Comparison of ENCODE assay signal across 24 mouse cellular contexts in genomic region chr2:10672196-10672595, GRCm38 (mm10).
A peak's percentile ranks its signal among the peaks of the same experiment; 100 is the strongest.
DNase-seq lines count a peak whose midpoint lies in the region; ATAC-seq and TF ChIP-seq lines count a peak whose summit lies in the region.
"Had no signal": no experiment of that assay in that cellular context is flagged by ENCODE, and none has a peak within 500 bp of the region (broad histone marks: within the 10 kb centered on the region; RNA-seq: fewer than 3 reads in every experiment).

No protein-coding gene starts in this region.

- no peak for TF ChIP-seq CTCF in kidney, postnatal 0 days (IDR thresholded peaks at IDR 0.05; ENCODE audit: low read depth)
- no peak for TF ChIP-seq CTCF in lung, postnatal 0 days (IDR thresholded peaks at IDR 0.05)

- no peak overlapping the region for H3K4me3 ChIP-seq in kidney, postnatal 0 days (replicated peaks; ENCODE audit: low read depth, low read length)
- H3K4me3 ChIP-seq in kidney, embryonic 16.5 days (ENCODE audit: low read length), result no peak overlapping the region
- no peak overlapping the region for H3K4me3 ChIP-seq in lung, embryonic 15.5 days
- no peak overlapping the region for H3K4me3 ChIP-seq in lung, postnatal 0 days (ENCODE audit: low read depth, low read length)
- H3K4me3 ChIP-seq: embryonic facial prominence, embryonic 10.5 days; embryonic facial prominence, embryonic 12.5 days; forebrain, embryonic 13.5 days; forebrain, embryonic 15.5 days had no signal

- no peak overlapping the region for H3K9ac ChIP-seq in kidney, postnatal 0 days (ENCODE audit: low read depth, low read length)
- H3K9ac ChIP-seq in kidney, embryonic 16.5 days (replicated peaks; ENCODE audit: low read length), result no peak overlapping the region
- no peak overlapping the region for H3K9ac ChIP-seq in lung, embryonic 15.5 days
- H3K9ac ChIP-seq in lung, postnatal 0 days (replicated peaks; ENCODE audit: low read depth), result no peak overlapping the region
- H3K9ac ChIP-seq: embryonic facial prominence, embryonic 12.5 days; forebrain, embryonic 13.5 days; forebrain, embryonic 15.5 days had no signal

- H3K4me2 ChIP-seq in kidney, postnatal 0 days (ENCODE audit: low read length), result no peak overlapping the region
- no peak overlapping the region for H3K4me2 ChIP-seq in kidney, embryonic 16.5 days (replicated peaks; ENCODE audit: low read depth, low read length)
- no peak overlapping the region for H3K4me2 ChIP-seq in lung, embryonic 15.5 days
- no peak overlapping the region for H3K4me2 ChIP-seq in lung, postnatal 0 days (replicated peaks; ENCODE audit: low read depth, low read length)
- H3K4me2 ChIP-seq: embryonic facial prominence, embryonic 12.5 days; forebrain, embryonic 13.5 days; forebrain, embryonic 15.5 days had no signal

- H3K9me3 ChIP-seq in kidney, postnatal 0 days (replicated peaks; ENCODE audit: low read length), result no peaks in the 10 kb centered on the region
- H3K9me3 ChIP-seq in kidney, embryonic 16.5 days (ENCODE audit: low read length), result no peaks in the 10 kb centered on the region
- no peaks in the 10 kb centered on the region for H3K9me3 ChIP-seq in lung, embryonic 15.5 days
- no peaks in the 10 kb centered on the region for H3K9me3 ChIP-seq in lung, postnatal 0 days (ENCODE audit: low read length)
- H3K9me3 ChIP-seq: embryonic facial prominence, embryonic 10.5 days; embryonic facial prominence, embryonic 12.5 days; forebrain, embryonic 13.5 days; forebrain, embryonic 15.5 days; G1E had no signal

- DNase-seq in kidney, postnatal 0 days (ENCODE audit: low spot score), result peak; percentile 19
- DNase-seq in lung, postnatal 14 days, result no peak
- DNase-seq in lung, postnatal 0 days (ENCODE audit: low spot score), result peak; percentile 22
- DNase-seq in lung, postnatal 10 days, result no peak
- DNase-seq: adrenal gland, adult 8-10 months; adrenal gland, postnatal 14 days; adrenal gland, postnatal 36 days; B cell, adult 2 months; cerebellum, adult 11-12 months; cerebellum, adult 2 months; cerebellum, adult 9-10 months; cerebellum, postnatal 10 days; cerebellum, postnatal 25 days had no signal

- WGBS in kidney, postnatal 0 days, result 79% methylated on average over 4 of the region's 4 CpGs
- WGBS in kidney, embryonic 16.5 days, result 85% methylated on average over 4 of the region's 4 CpGs
- WGBS in lung, embryonic 15.5 days, result 76% methylated on average over 4 of the region's 4 CpGs
- WGBS in lung, postnatal 0 days, result 70% methylated on average over 4 of the region's 4 CpGs

- no peak for ATAC-seq in kidney, postnatal 0 days (replicated peaks; ENCODE audit: low FRiP score, low read depth)
- no peak for ATAC-seq in kidney, embryonic 16.5 days (ENCODE audit: low FRiP score, low TSS enrichment)
- ATAC-seq in lung, embryonic 15.5 days (ENCODE audit: borderline replicate concordance, extremely low read depth, low FRiP score, low TSS enrichment), result no peak
- ATAC-seq in lung, postnatal 0 days, result peak; percentile 53
- ATAC-seq: activated CD4-positive, CD25-positive, alpha-beta regulatory T cell, adult 4 months; CD4-positive, CD25-positive, alpha-beta regulatory T cell, adult 4 months; Patski had no signal

- no peak for TF ChIP-seq EP300 in lung, postnatal 0 days (IDR thresholded peaks at IDR 0.05)

- H3K27me3 ChIP-seq in kidney, postnatal 0 days (ENCODE audit: insufficient read depth, low read length), result no peaks in the 10 kb centered on the region
- no peaks in the 10 kb centered on the region for H3K27me3 ChIP-seq in kidney, embryonic 16.5 days (ENCODE audit: insufficient read depth, low read length)
- no peaks in the 10 kb centered on the region for H3K27me3 ChIP-seq in lung, embryonic 15.5 days
- H3K27me3 ChIP-seq in lung, postnatal 0 days (replicated peaks; ENCODE audit: insufficient read depth, low read length), result no peaks in the 10 kb centered on the region
- H3K27me3 ChIP-seq: CH12.LX; embryonic facial prominence, embryonic 12.5 days; forebrain, embryonic 13.5 days; forebrain, embryonic 15.5 days; Patski had no signal

- H3K4me1 ChIP-seq in kidney, postnatal 0 days (replicated peaks; ENCODE audit: insufficient read depth, low read length), result 0 out of 2 replicates have a peak, but pooled peaks cover 10% of the 10 kb centered on the region
- peaks cover 27% of the 10 kb centered on the region for H3K4me1 ChIP-seq in kidney, embryonic 16.5 days (ENCODE audit: insufficient read depth, low read length)
- peaks cover 10% of the 10 kb centered on the region for H3K4me1 ChIP-seq in lung, embryonic 15.5 days
- H3K4me1 ChIP-seq in lung, postnatal 0 days (ENCODE audit: insufficient read depth, low read depth, low read length), result no peaks in the 10 kb centered on the region

- no peak overlapping the region for H3K27ac ChIP-seq in kidney, postnatal 0 days
- no peak overlapping the region for H3K27ac ChIP-seq in kidney, embryonic 16.5 days (ENCODE audit: low read length)
- H3K27ac ChIP-seq in lung, embryonic 15.5 days, result 0 out of 2 replicates have a peak overlapping the region, but pooled peaks have one; percentile 22
- no peak overlapping the region for H3K27ac ChIP-seq in lung, postnatal 0 days (ENCODE audit: low read length)
- H3K27ac ChIP-seq: embryonic facial prominence, embryonic 10.5 days; embryonic facial prominence, embryonic 12.5 days; forebrain, embryonic 13.5 days; forebrain, embryonic 15.5 days had no signal

- H3K36me3 ChIP-seq in kidney, postnatal 0 days (ENCODE audit: insufficient read depth, low read length), result no peaks in the 10 kb centered on the region
- no peaks in the 10 kb centered on the region for H3K36me3 ChIP-seq in kidney, embryonic 16.5 days (ENCODE audit: insufficient read depth, low read length)
- no peaks in the 10 kb centered on the region for H3K36me3 ChIP-seq in lung, embryonic 15.5 days
- H3K36me3 ChIP-seq in lung, postnatal 0 days (ENCODE audit: insufficient read depth, low read length), result no peaks in the 10 kb centered on the region
- H3K36me3 ChIP-seq: embryonic facial prominence, embryonic 10.5 days; embryonic facial prominence, embryonic 12.5 days; forebrain, embryonic 15.5 days; G1E had no signal

Comparison
In these comparisons a context has a peak if more than half of its experiments do, and no peak if none do; other contexts are left out.
1. DNase-seq: peak in kidney, postnatal 0 days (single experiment) and lung, postnatal 0 days (single experiment); none in lung, postnatal 14 days (single experiment) and lung, postnatal 10 days (single experiment).